Mouse (Mus musculus): ENCODE data around the gene Slc10a6. TPM values are rescaled to one million over a fixed set of nuclear protein-coding genes. Genes with fewer than 3 reads are reported as not detected.
A peak's percentile ranks its signal among the peaks of the same experiment; 100 is the strongest.

The Slc10a6 gene
- total and polyA plus RNA-seq, 3 experiments: not detected

DNA sequence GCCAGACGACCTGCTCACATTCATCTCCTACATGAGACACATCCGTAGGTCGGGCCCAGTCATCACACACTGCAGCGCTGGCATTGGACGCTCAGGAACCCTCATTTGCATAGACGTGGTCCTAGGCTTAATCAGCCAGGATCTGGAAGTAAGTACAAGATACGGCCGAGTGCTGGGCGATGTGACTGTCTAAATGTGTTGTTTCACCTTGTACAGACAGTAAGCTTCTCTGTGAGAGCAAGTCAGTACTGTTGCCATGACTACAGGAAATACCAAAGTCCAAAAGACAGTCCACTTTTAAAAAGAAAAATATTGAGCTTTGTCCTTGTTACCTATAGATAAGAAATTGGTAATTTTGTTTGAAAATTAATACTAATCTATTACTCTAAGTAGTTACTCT, 35.6 kb downstream of the Slc10a6 start:
- H3K9me3 ChIP-seq (replicated peaks; ENCODE audit: low read length): no peaks in the 10 kb centered on the region
- no peaks in the 10 kb centered on the region for H3K36me3 ChIP-seq (replicated peaks in 1 of 2; ENCODE audit: control insufficient read depth in 1 of 2, insufficient read depth in 1 of 2, low read length in 1 of 2)
- peak; percentile 6 for DNase-seq (ENCODE audit: extremely low read depth)
- H3K79me2 ChIP-seq (replicated peaks; ENCODE audit: control insufficient read depth, extremely low read depth, insufficient read depth, poor library complexity, severe bottlenecking): no peaks in the 10 kb centered on the region
- TF ChIP-seq GABPA (IDR thresholded peaks at IDR 0.05; ENCODE audit: insufficient replicate concordance, low read depth, low read length): no peak
- no peak for TF ChIP-seq JUND (conservative IDR thresholded peaks at IDR 0.05; ENCODE audit: low read depth, low read length)
- no peak for TF ChIP-seq POLR2AphosphoS2 (IDR thresholded peaks at IDR 0.05; ENCODE audit: low read depth, low read length)
- no peak for TF ChIP-seq MAZ (IDR thresholded peaks at IDR 0.05; ENCODE audit: low read depth, low read length)
- TF ChIP-seq USF1 (IDR thresholded peaks at IDR 0.05; ENCODE audit: low read depth, low read length): no peak
- in situ Hi-C loops (cut with MboI; ENCODE audit: low pct_ligation_motif_present, low pct_unique_long_range_greater_than_20kb, low sequenced_read_pairs) (no loop called here), dilution Hi-C loops (cut with MboI; ENCODE audit: extremely low pct_ligation_motif_present, extremely low pct_unique_long_range_greater_than_20kb, low sequenced_read_pairs) (no loop called here)
- H3K27ac ChIP-seq (ENCODE audit: insufficient read depth, low read depth): no peak overlapping the region
- H3K27me3 ChIP-seq (replicated peaks): no peaks in the 10 kb centered on the region
- no peak overlapping the region for H3K4me3 ChIP-seq (replicated peaks in 1 of 3; ENCODE audit: low read depth in 2 of 3, low read length in 2 of 3, poor library complexity in 1 of 3)
- H3K9ac ChIP-seq (ENCODE audit: insufficient read depth, low read depth): no peak overlapping the region
- no peak overlapping the region for H3K4me2 ChIP-seq (ENCODE audit: insufficient read depth, low read depth, poor library complexity, severe bottlenecking)
- peaks cover 0 to 3% of the 10 kb centered on the region in 2 experiments; a peak in 2 of 4 replicates for H3K4me1 ChIP-seq (ENCODE audit: control insufficient read depth in 1 of 2, insufficient read depth in 2 of 2)

DNA sequence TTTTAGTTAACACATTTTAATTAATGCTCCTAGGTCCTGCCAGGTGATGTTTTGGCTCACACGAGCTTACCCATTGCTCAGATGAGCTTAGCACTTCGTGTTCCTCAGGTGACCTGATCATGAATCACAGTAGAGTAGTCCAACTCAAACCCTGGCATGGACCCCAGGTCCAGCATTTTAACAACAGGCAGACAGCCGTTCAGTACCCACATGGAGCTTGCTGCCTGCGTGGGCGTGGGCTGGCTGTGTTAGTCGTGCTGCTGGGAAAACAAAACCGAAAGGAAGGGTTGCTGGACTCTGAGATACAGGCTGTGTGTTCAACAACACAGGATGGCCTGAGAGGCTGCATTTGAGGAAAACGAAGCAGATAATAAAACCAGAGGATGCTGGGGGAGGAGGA, 36.5 kb downstream of the Slc10a6 start:
- DNase-seq (ENCODE audit: extremely low read depth): no peak
- in situ Hi-C loops (cut with MboI; ENCODE audit: low pct_ligation_motif_present, low pct_unique_long_range_greater_than_20kb, low sequenced_read_pairs) (no loop called here), dilution Hi-C loops (cut with MboI; ENCODE audit: extremely low pct_ligation_motif_present, extremely low pct_unique_long_range_greater_than_20kb, low sequenced_read_pairs) (no loop called here)
- peaks cover 0 to 3% of the 10 kb centered on the region in 2 experiments; a peak in 2 of 4 replicates for H3K4me1 ChIP-seq (ENCODE audit: control insufficient read depth in 1 of 2, insufficient read depth in 2 of 2)
- no peak overlapping the region for H3K27ac ChIP-seq (ENCODE audit: insufficient read depth, low read depth)
- H3K27me3 ChIP-seq (replicated peaks): no peaks in the 10 kb centered on the region
- H3K79me2 ChIP-seq (replicated peaks; ENCODE audit: control insufficient read depth, extremely low read depth, insufficient read depth, poor library complexity, severe bottlenecking): no peaks in the 10 kb centered on the region
- no peak for TF ChIP-seq TBP (conservative IDR thresholded peaks at IDR 0.05; ENCODE audit: low read depth, low read length)
- no peak for TF ChIP-seq CHD1 (IDR thresholded peaks at IDR 0.05; ENCODE audit: low read depth, low read length)
- TF ChIP-seq USF2 (conservative IDR thresholded peaks at IDR 0.05; ENCODE audit: low read depth, low read length): no peak
- TF ChIP-seq MEF2A (IDR thresholded peaks at IDR 0.05; ENCODE audit: borderline replicate concordance, low read depth, low read length): no peak
- no peak for TF ChIP-seq MXI1 (IDR thresholded peaks at IDR 0.05; ENCODE audit: low read depth, low read length)
- no peak for TF ChIP-seq POLR2A (IDR thresholded peaks at IDR 0.05; ENCODE audit: low read depth, low read length)
- no peak for TF ChIP-seq MYC (IDR thresholded peaks at IDR 0.05; ENCODE audit: low read depth, low read length)
- TF ChIP-seq HCFC1 (IDR thresholded peaks at IDR 0.05; ENCODE audit: low read depth, low read length): no peak
- no peak for TF ChIP-seq ZC3H11A (IDR thresholded peaks at IDR 0.05; ENCODE audit: low read depth, low read length)
- no peak for TF ChIP-seq JUN (IDR thresholded peaks at IDR 0.05; ENCODE audit: insufficient read depth, low read depth, low read length)
- H3K9me3 ChIP-seq (replicated peaks; ENCODE audit: low read length): no peaks in the 10 kb centered on the region
- peak overlapping the region; percentile 47 for H3K4me2 ChIP-seq (ENCODE audit: insufficient read depth, low read depth, poor library complexity, severe bottlenecking)
- no peak overlapping the region for H3K9ac ChIP-seq (ENCODE audit: insufficient read depth, low read depth)
- H3K4me3 ChIP-seq (replicated peaks in 1 of 3; ENCODE audit: low read depth in 2 of 3, low read length in 2 of 3, poor library complexity in 1 of 3): peak overlapping the region in 2 of 3 experiments; percentile 11 to 12
- no peaks in the 10 kb centered on the region for H3K36me3 ChIP-seq (replicated peaks in 1 of 2; ENCODE audit: control insufficient read depth in 1 of 2, insufficient read depth in 1 of 2, low read length in 1 of 2)
